Mouse (Mus musculus): ENCODE data around the gene Cir1. TPM values are rescaled to one million over a fixed set of nuclear protein-coding genes. Genes with fewer than 3 reads are reported as not detected.

The Cir1 gene
- polyA plus RNA-seq, 2 experiments = 13.8 to 20.5 TPM

- peak; percentile 69 to 75 (median 73) for DNase-seq (ENCODE audit: low read depth in 3 of 3, low spot score in 3 of 3)
- WGBS (ENCODE audit: insufficient replicate concordance) = 10% methylated on average over 14 of the region's 14 CpGs
- TF ChIP-seq CTCF (IDR thresholded peaks at IDR 0.05; ENCODE audit: low read depth) (no peak), EP300 (IDR thresholded peaks at IDR 0.05; ENCODE audit: low read depth) (no peak)
- ATAC-seq (ENCODE audit: insufficient read depth) = peak; percentile 55
- Histone ChIP-seq H3K4me1 (replicated peaks; ENCODE audit: control insufficient read depth in 2 of 2, insufficient read depth in 2 of 2, low read length in 1 of 2) (peaks cover 9 to 14% of the 10 kb centered on the region in 2 experiments), H3K4me3 (ENCODE audit: insufficient read depth in 1 of 2, low read depth in 2 of 2, low read length in 2 of 2) (peak overlapping the region; percentile 98 to 99), H3K9ac (replicated peaks) (peak overlapping the region; percentile 94), H3K27ac (peak overlapping the region; percentile 98), H3K4me2 (ENCODE audit: low read depth) (peak overlapping the region; percentile 85), H3K36me3 (replicated peaks; ENCODE audit: control insufficient read depth, insufficient read depth, low read depth) (peaks cover 21% of the 10 kb centered on the region), H3K9me3 (ENCODE audit: control insufficient read depth, low read length) (no peaks in the 10 kb centered on the region), H3K27me3 (ENCODE audit: control insufficient read depth, insufficient read depth, low read length) (no peaks in the 10 kb centered on the region)
Measured at GRCm38 (mm10) chr2:73313117-73313501, 608 bp upstream of the Cir1 start.

DNA sequence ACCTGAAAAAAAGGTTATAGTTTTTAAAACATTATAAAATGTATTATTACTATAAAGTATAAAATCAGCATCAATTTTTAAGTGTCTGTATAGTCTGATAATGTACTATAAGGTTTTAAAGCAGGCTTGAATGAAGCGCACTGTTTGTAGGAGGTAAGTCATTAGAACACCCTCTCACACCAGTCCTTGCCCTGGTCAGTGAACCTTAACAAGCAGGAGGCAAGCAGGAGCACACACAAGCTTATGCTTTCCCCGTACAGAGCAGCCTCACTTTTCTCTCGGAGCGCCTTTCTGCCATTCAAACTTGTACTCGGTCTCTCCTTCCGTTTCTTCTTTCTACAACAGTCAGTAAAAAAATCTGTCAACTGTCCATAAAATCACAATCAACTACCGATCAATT, 6.5 kb downstream of the Cir1 start:
- Histone ChIP-seq H3K4me2 (ENCODE audit: low read depth) (no peak overlapping the region), H3K36me3 (replicated peaks; ENCODE audit: control insufficient read depth, insufficient read depth, low read depth) (peaks cover 75% of the 10 kb centered on the region), H3K9ac (replicated peaks) (no peak overlapping the region), H3K4me1 (replicated peaks; ENCODE audit: control insufficient read depth in 2 of 2, insufficient read depth in 2 of 2, low read length in 1 of 2) (peaks cover 20 to 22% of the 10 kb centered on the region in 2 experiments), H3K27me3 (ENCODE audit: control insufficient read depth, insufficient read depth, low read length) (no peaks in the 10 kb centered on the region), H3K27ac (no peak overlapping the region), H3K9me3 (ENCODE audit: control insufficient read depth, low read length) (no peaks in the 10 kb centered on the region), H3K4me3 (ENCODE audit: insufficient read depth in 1 of 2, low read depth in 2 of 2, low read length in 2 of 2) (no peak overlapping the region)
- no peak for DNase-seq (ENCODE audit: low read depth in 3 of 3, low spot score in 3 of 3)
- WGBS (ENCODE audit: insufficient replicate concordance) = 92% methylated on average over 7 of the region's 7 CpGs
- ATAC-seq (ENCODE audit: insufficient read depth) = no peak
- TF ChIP-seq EP300 (IDR thresholded peaks at IDR 0.05; ENCODE audit: low read depth) = no peak
- no peak for TF ChIP-seq CTCF (IDR thresholded peaks at IDR 0.05; ENCODE audit: low read depth)

GRCm38 (mm10) chr2:73304506-73304905, 8.0 kb downstream of the Cir1 start:
- Histone ChIP-seq H3K9me3 (ENCODE audit: control insufficient read depth, low read length) (no peaks in the 10 kb centered on the region), H3K27ac (no peak overlapping the region), H3K9ac (replicated peaks) (no peak overlapping the region), H3K4me1 (replicated peaks; ENCODE audit: control insufficient read depth in 2 of 2, insufficient read depth in 2 of 2, low read length in 1 of 2) (peaks cover 22% of the 10 kb centered on the region in 2 experiments), H3K36me3 (replicated peaks; ENCODE audit: control insufficient read depth, insufficient read depth, low read depth) (peaks cover 70% of the 10 kb centered on the region), H3K27me3 (ENCODE audit: control insufficient read depth, insufficient read depth, low read length) (no peaks in the 10 kb centered on the region), H3K4me3 (ENCODE audit: insufficient read depth in 1 of 2, low read depth in 2 of 2, low read length in 2 of 2) (no peak overlapping the region), H3K4me2 (ENCODE audit: low read depth) (no peak overlapping the region)
- DNase-seq (ENCODE audit: low read depth in 3 of 3, low spot score in 3 of 3) (no peak), ATAC-seq (ENCODE audit: insufficient read depth) (no peak)
- no peak for TF ChIP-seq CTCF (IDR thresholded peaks at IDR 0.05; ENCODE audit: low read depth)
- no peak for TF ChIP-seq EP300 (IDR thresholded peaks at IDR 0.05; ENCODE audit: low read depth)
- 86% methylated on average over 5 of the region's 5 CpGs for WGBS (ENCODE audit: insufficient replicate concordance)

DNA sequence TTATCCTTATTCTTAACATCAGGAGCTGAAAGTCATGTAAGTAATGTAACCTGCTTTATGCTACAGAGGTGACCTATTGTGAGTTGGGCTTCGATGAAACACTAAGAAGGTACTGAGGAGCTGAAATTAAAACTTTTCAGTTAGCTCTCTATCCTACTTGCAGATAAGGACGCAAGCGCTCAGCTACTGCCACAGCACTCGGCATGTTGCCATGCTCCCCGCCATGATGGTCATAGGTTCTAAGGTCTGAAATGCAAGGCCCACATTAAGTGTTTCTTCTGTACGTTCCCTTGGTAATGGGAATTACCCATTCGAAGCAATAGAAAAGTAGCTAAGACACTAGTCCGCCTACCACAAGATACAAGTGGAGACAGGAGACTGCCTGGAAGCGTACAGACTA, 9.8 kb downstream of the Cir1 start:
- Histone ChIP-seq H3K9ac (replicated peaks) (no peak overlapping the region), H3K27ac (peak overlapping the region; percentile 75), H3K36me3 (replicated peaks; ENCODE audit: control insufficient read depth, insufficient read depth, low read depth) (peaks cover 62% of the 10 kb centered on the region), H3K9me3 (ENCODE audit: control insufficient read depth, low read length) (no peaks in the 10 kb centered on the region), H3K4me1 (replicated peaks; ENCODE audit: control insufficient read depth in 2 of 2, insufficient read depth in 2 of 2, low read length in 1 of 2) (peaks cover 22% of the 10 kb centered on the region in 2 experiments), H3K27me3 (ENCODE audit: control insufficient read depth, insufficient read depth, low read length) (no peaks in the 10 kb centered on the region), H3K4me2 (ENCODE audit: low read depth) (peak overlapping the region; percentile 57), H3K4me3 (ENCODE audit: insufficient read depth in 1 of 2, low read depth in 2 of 2, low read length in 2 of 2) (no peak overlapping the region)
- TF ChIP-seq CTCF (IDR thresholded peaks at IDR 0.05; ENCODE audit: low read depth) (no peak), EP300 (IDR thresholded peaks at IDR 0.05; ENCODE audit: low read depth) (no peak)
- 66% methylated on average over 9 of the region's 9 CpGs for WGBS (ENCODE audit: insufficient replicate concordance)
- no peak for ATAC-seq (ENCODE audit: insufficient read depth)
- DNase-seq (ENCODE audit: low read depth in 3 of 3, low spot score in 3 of 3) = no peak

GRCm38 (mm10) chr2:73301979-73302378, 10.5 kb downstream of the Cir1 start:
- Histone ChIP-seq H3K9me3 (ENCODE audit: control insufficient read depth, low read length) (no peaks in the 10 kb centered on the region), H3K27me3 (ENCODE audit: control insufficient read depth, insufficient read depth, low read length) (no peaks in the 10 kb centered on the region), H3K27ac (peak overlapping the region; percentile 75), H3K4me1 (replicated peaks; ENCODE audit: control insufficient read depth in 2 of 2, insufficient read depth in 2 of 2, low read length in 1 of 2) (peaks cover 22% of the 10 kb centered on the region in 2 experiments), H3K9ac (replicated peaks) (peak overlapping the region; percentile 48), H3K4me2 (ENCODE audit: low read depth) (peak overlapping the region; percentile 57), H3K4me3 (ENCODE audit: insufficient read depth in 1 of 2, low read depth in 2 of 2, low read length in 2 of 2) (0 out of 4 replicates have a peak overlapping the region, but pooled peaks of 1 of the 2 experiments have one; percentile 4), H3K36me3 (replicated peaks; ENCODE audit: control insufficient read depth, insufficient read depth, low read depth) (peaks cover 59% of the 10 kb centered on the region)
- peak; percentile 75 for TF ChIP-seq EP300 (IDR thresholded peaks at IDR 0.05; ENCODE audit: low read depth)
- no peak for TF ChIP-seq CTCF (IDR thresholded peaks at IDR 0.05; ENCODE audit: low read depth)
- peak; percentile 92 for ATAC-seq (ENCODE audit: insufficient read depth)
- 0% methylated on average over 1 of the region's 1 CpGs for WGBS (ENCODE audit: insufficient replicate concordance)
- peak in 2 of 3 experiments; percentile 43 to 59 for DNase-seq (ENCODE audit: low read depth in 3 of 3, low spot score in 3 of 3)
